Mouse (Mus musculus) spleen, adult 2 months (tissue): Measurements from ENCODE around the gene Kntc1. TPM values are rescaled to one million over a fixed set of nuclear protein-coding genes. Genes with fewer than 3 reads are reported as not detected.

Source experiments
- DNase-seq, 2 experiments: peaks; one replicate each; pipeline versions ENCODE4 v3.0.0 to v3.0.0-alpha.2; 2012 to 2021; ENCODE audit warnings: low spot score in 2 of 2, low read depth in 1 of 2
- H3K27ac ChIP-seq: fragments of 200-500 bp; 2 replicates; pipeline ENCODE4 v1.5.1; 2012; ENCODE audit warnings: low read length, inconsistent platforms; ENCODE audit not compliant: insufficient read depth
- H3K27me3 ChIP-seq: fragments of 200-500 bp; 2 replicates; pipeline ENCODE4 v1.6.1; 2012; ENCODE audit warnings: mild to moderate bottlenecking, moderate library complexity, low read length, inconsistent platforms; ENCODE audit not compliant: control insufficient read depth, insufficient read depth
- H3K36me3 ChIP-seq: fragments of 200-500 bp; 2 replicates; pipeline ENCODE4 v1.6.1; 2012; ENCODE audit warnings: mild to moderate bottlenecking, low read length, inconsistent platforms; ENCODE audit not compliant: control insufficient read depth, insufficient read depth
- H3K4me1 ChIP-seq: fragments of 200-500 bp; 2 replicates; pipeline ENCODE4 v1.6.1; 2011; ENCODE audit warnings: inconsistent platforms; ENCODE audit not compliant: control insufficient read depth, insufficient read depth, insufficient read length
- H3K4me3 ChIP-seq: fragments of 200-500 bp; 2 replicates; pipeline ENCODE4 v1.5.1; 2011; ENCODE audit warnings: mild to moderate bottlenecking, inconsistent platforms; ENCODE audit not compliant: insufficient read depth, insufficient read length; ENCODE audit errors: extremely low read depth
- CTCF ChIP-seq: fragments of 200-500 bp; IDR thresholded peaks from 2 replicates; pipeline ENCODE4 v1.5.1; 2011; ENCODE audit warnings: mild to moderate bottlenecking, inconsistent platforms; ENCODE audit not compliant: insufficient read depth, insufficient read length, insufficient replicate concordance; ENCODE audit errors: extremely low read depth
- POLR2A ChIP-seq: fragments of 200-500 bp; IDR thresholded peaks from 2 replicates; pipeline ENCODE4 v1.6.1; 2011; ENCODE audit warnings: low read depth, low read length, inconsistent platforms
- WGBS: fragments of 180-500 bp; shearing (Covaris S2); methylation state at CpG from one replicate; pipeline ENCODE4 v1.1.7; 2018; 5-methylcytosine and 5-hydroxymethylcytosine counted together
- polyA plus RNA-seq: library from polyadenylated mRNA; depleted of rRNA; stranded (reverse); fragments of >200 nt; gene quantifications from 2 replicates; pipeline ENCODE4 v1.2.3, GENCODE M21; 2012

Gene Kntc1
- polyA plus RNA-seq, 1 experiment = 2.1 TPM

GRCm38 (mm10) chr5:123821264-123821571, 71.7 kb downstream of the Kntc1 start:
- DNase-seq = no peak
- H3K4me1 ChIP-seq = no peaks in the 10 kb centered on the region
- TF ChIP-seq CTCF (no peak), POLR2A (no peak)
- 94% methylated on average over 3 of the region's 3 CpGs for WGBS
- H3K27ac ChIP-seq = no peak overlapping the region
- H3K27me3 ChIP-seq = no peaks in the 10 kb centered on the region
- no peaks in the 10 kb centered on the region for H3K36me3 ChIP-seq
- no peak overlapping the region for H3K4me3 ChIP-seq

GRCm38 (mm10) chr5:123822706-123823105, 73.2 kb downstream of the Kntc1 start:
- Histone ChIP-seq H3K36me3 (no peaks in the 10 kb centered on the region), H3K27me3 (no peaks in the 10 kb centered on the region), H3K27ac (no peak overlapping the region), H3K4me1 (no peaks in the 10 kb centered on the region), H3K4me3 (no peak overlapping the region)
- no peak for TF ChIP-seq POLR2A
- no peak for TF ChIP-seq CTCF
- no peak for DNase-seq
- 70% methylated on average over 7 of the region's 7 CpGs for WGBS

- no peak for DNase-seq
- no peaks in the 10 kb centered on the region for H3K36me3 ChIP-seq
- WGBS = 76% methylated on average over 6 of the region's 6 CpGs
- no peak overlapping the region for H3K27ac ChIP-seq
- TF ChIP-seq POLR2A = no peak
- no peak for TF ChIP-seq CTCF
- H3K4me3 ChIP-seq = no peak overlapping the region
- H3K27me3 ChIP-seq = no peaks in the 10 kb centered on the region
- no peaks in the 10 kb centered on the region for H3K4me1 ChIP-seq
Measured at GRCm38 (mm10) chr5:123827659-123828091, 78.2 kb downstream of the Kntc1 start.

- DNase-seq = no peak
- H3K27ac ChIP-seq = no peak overlapping the region
- H3K27me3 ChIP-seq = no peaks in the 10 kb centered on the region
- no peaks in the 10 kb centered on the region for H3K36me3 ChIP-seq
- 34% methylated on average over 7 of the region's 7 CpGs for WGBS
- H3K4me1 ChIP-seq = no peaks in the 10 kb centered on the region
- no peak for TF ChIP-seq POLR2A
- TF ChIP-seq CTCF = no peak
- H3K4me3 ChIP-seq = no peak overlapping the region
Measured at GRCm38 (mm10) chr5:123832309-123832708, 82.8 kb downstream of the Kntc1 start.

GRCm38 (mm10) chr5:123834836-123835235, 85.3 kb downstream of the Kntc1 start:
- no peaks in the 10 kb centered on the region for H3K36me3 ChIP-seq
- TF ChIP-seq POLR2A = no peak
- no peak for TF ChIP-seq CTCF
- WGBS = 93% methylated on average over 3 of the region's 3 CpGs
- no peak for DNase-seq
- no peaks in the 10 kb centered on the region for H3K27me3 ChIP-seq
- H3K4me1 ChIP-seq = no peaks in the 10 kb centered on the region
- no peak overlapping the region for H3K27ac ChIP-seq
- H3K4me3 ChIP-seq = no peak overlapping the region

- no peak overlapping the region for H3K27ac ChIP-seq
- no peaks in the 10 kb centered on the region for H3K27me3 ChIP-seq
- TF ChIP-seq POLR2A = no peak
- TF ChIP-seq CTCF = no peak
- no peak for DNase-seq
- no peak overlapping the region for H3K4me3 ChIP-seq
- no peaks in the 10 kb centered on the region for H3K36me3 ChIP-seq
- 85% methylated on average over 4 of the region's 4 CpGs for WGBS
- no peaks in the 10 kb centered on the region for H3K4me1 ChIP-seq
Measured at GRCm38 (mm10) chr5:123837371-123837770, 87.9 kb downstream of the Kntc1 start.

GRCm38 (mm10) chr5:123842221-123842934, 92.9 kb downstream of the Kntc1 start:
- no peak for TF ChIP-seq POLR2A
- Histone ChIP-seq H3K27me3 (no peaks in the 10 kb centered on the region), H3K4me1 (no peaks in the 10 kb centered on the region), H3K36me3 (no peaks in the 10 kb centered on the region), H3K27ac (no peak overlapping the region), H3K4me3 (no peak overlapping the region)
- no peak for DNase-seq
- 82% methylated on average over 11 of the region's 11 CpGs for WGBS

GRCm38 (mm10) chr5:123842935-123843282, 93.4 kb downstream of the Kntc1 start:
- Histone ChIP-seq H3K27me3 (no peaks in the 10 kb centered on the region), H3K4me3 (no peak overlapping the region), H3K36me3 (no peaks in the 10 kb centered on the region), H3K4me1 (no peaks in the 10 kb centered on the region), H3K27ac (no peak overlapping the region)
- 79% methylated on average over 3 of the region's 3 CpGs for WGBS
- DNase-seq = no peak
- no peak for TF ChIP-seq POLR2A
- no peak for TF ChIP-seq CTCF
